Comparison of ENCODE assay signal across 22 mouse cellular contexts in genomic region chr17:45260421-45260820, GRCm38 (mm10).
DNase-seq lines count a peak whose midpoint lies in the region; ATAC-seq and TF ChIP-seq lines count a peak whose summit lies in the region.
"Had no signal": no experiment of that assay in that cellular context is flagged by ENCODE, and none has a peak within 500 bp of the region (broad histone marks: within the 10 kb centered on the region; RNA-seq: fewer than 3 reads in every experiment).

No protein-coding gene starts in this region.

- no peak for TF ChIP-seq POLR2A in testis, adult 2 months (IDR thresholded peaks at IDR 0.05; ENCODE audit: control insufficient read depth, low read depth, low read length)

- no peak for ATAC-seq in heart, embryonic 11.5 days (replicated peaks; ENCODE audit: insufficient number of reproducible peaks, low FRiP score, low TSS enrichment)
- no peak for ATAC-seq in kidney, embryonic 16.5 days (ENCODE audit: low FRiP score, low TSS enrichment)
- ATAC-seq: activated CD4-positive, CD25-positive, alpha-beta regulatory T cell, adult 4 months; CD4-positive, CD25-positive, alpha-beta regulatory T cell, adult 4 months; Patski had no signal

- no peaks in the 10 kb centered on the region for H3K4me1 ChIP-seq in heart, embryonic 11.5 days (ENCODE audit: control insufficient read depth, insufficient read depth, low read length)
- H3K4me1 ChIP-seq in kidney, embryonic 16.5 days (ENCODE audit: insufficient read depth, low read length): peaks cover 4% of the 10 kb centered on the region
- H3K4me1 ChIP-seq in testis, adult 2 months (ENCODE audit: control insufficient read depth, insufficient read depth, low read length): peaks cover 7% of the 10 kb centered on the region

- H3K36me3 ChIP-seq in heart, embryonic 11.5 days (ENCODE audit: control insufficient read depth, insufficient read depth, low read length): no peaks in the 10 kb centered on the region
- H3K36me3 ChIP-seq in kidney, embryonic 16.5 days (ENCODE audit: insufficient read depth, low read length): no peaks in the 10 kb centered on the region
- H3K36me3 ChIP-seq in testis, adult 2 months (ENCODE audit: control insufficient read depth, insufficient read depth, low read length): no peaks in the 10 kb centered on the region
- H3K36me3 ChIP-seq: G1E had no signal

- H3K9ac ChIP-seq in heart, embryonic 11.5 days (ENCODE audit: low read depth, low read length): no peak overlapping the region
- H3K9ac ChIP-seq in kidney, embryonic 16.5 days (replicated peaks; ENCODE audit: low read length): no peak overlapping the region

- TF ChIP-seq CTCF in testis, adult 2 months (IDR thresholded peaks at IDR 0.05; ENCODE audit: control insufficient read depth, insufficient read depth, insufficient replicate concordance, low read depth, low read length): no peak

- DNase-seq in heart, adult 11 months: peak; percentile 94
- peak; percentile 19 for DNase-seq in kidney, postnatal 10 days
- DNase-seq in testis, postnatal 10 days (ENCODE audit: low spot score): no peak
- peak; percentile 48 for DNase-seq in NIH3T3 (ENCODE audit: low read depth)
- no peak for DNase-seq in cerebellum, adult 11 months
- DNase-seq: adrenal gland, adult 2 months; adrenal gland, adult 8-10 months; adrenal gland, postnatal 10 days; adrenal gland, postnatal 14 days; adrenal gland, postnatal 25 days; adrenal gland, postnatal 36 days; B cell, adult 2 months; cerebellum, adult 11-12 months; cerebellum, adult 18-20 months; cerebellum, adult 2 months had no signal

- H3K9me3 ChIP-seq in heart, embryonic 11.5 days (replicated peaks; ENCODE audit: control insufficient read depth, low read length): no peaks in the 10 kb centered on the region
- H3K9me3 ChIP-seq in kidney, embryonic 16.5 days (ENCODE audit: low read length): 0 out of 2 replicates have a peak, but pooled peaks cover 3% of the 10 kb centered on the region

- H3K4me2 ChIP-seq in heart, embryonic 11.5 days: no peak overlapping the region
- H3K4me2 ChIP-seq in kidney, embryonic 16.5 days (replicated peaks; ENCODE audit: low read depth, low read length): no peak overlapping the region

- H3K27ac ChIP-seq in heart, embryonic 11.5 days (ENCODE audit: low read depth, low read length): no peak overlapping the region
- H3K27ac ChIP-seq in kidney, embryonic 16.5 days (ENCODE audit: low read length): no peak overlapping the region
- no peak overlapping the region for H3K27ac ChIP-seq in testis, adult 2 months (ENCODE audit: control insufficient read depth, insufficient read depth, low read depth, low read length)

- H3K4me3 ChIP-seq in heart, embryonic 11.5 days (ENCODE audit: low read depth, low read length): no peak overlapping the region
- H3K4me3 ChIP-seq in kidney, embryonic 16.5 days (ENCODE audit: low read length): no peak overlapping the region
- H3K4me3 ChIP-seq in testis, adult 2 months (ENCODE audit: control insufficient read depth, low read depth, low read length): peak overlapping the region; percentile 40

- 80% methylated on average over 10 of the region's 10 CpGs for WGBS in heart, embryonic 11.5 days (ENCODE audit: insufficient replicate concordance)
- WGBS in kidney, embryonic 16.5 days: 76% methylated on average over 10 of the region's 10 CpGs

- no peaks in the 10 kb centered on the region for H3K27me3 ChIP-seq in heart, embryonic 11.5 days (ENCODE audit: control insufficient read depth, insufficient read depth, low read length)
- no peaks in the 10 kb centered on the region for H3K27me3 ChIP-seq in kidney, embryonic 16.5 days (ENCODE audit: insufficient read depth, low read length)
- H3K27me3 ChIP-seq in testis, adult 2 months (ENCODE audit: control insufficient read depth, insufficient read depth, low read length): no peaks in the 10 kb centered on the region
- H3K27me3 ChIP-seq: Patski had no signal

Comparison
In these comparisons a context has a peak if more than half of its experiments do, and no peak if none do; other contexts are left out.
1. DNase-seq: peak in heart, adult 11 months (single experiment), kidney, postnatal 10 days (single experiment) and NIH3T3 (single experiment); none in testis, postnatal 10 days (single experiment) and cerebellum, adult 11 months (single experiment).